Mouse (Mus musculus) kidney, adult 2 months (tissue): ENCODE data around the gene Zbtb8a.

Source experiments
- CTCF ChIP-seq: fragments of 200-500 bp; conservative IDR thresholded peaks from 2 replicates; pipeline ENCODE4 v1.5.1; 2011; ENCODE audit warnings: low read depth, mild to moderate bottlenecking, control low read depth, low read length, moderate library complexity, mixed read lengths; ENCODE audit not compliant: insufficient read depth, insufficient read length
- POLR2A ChIP-seq: fragments of 200-500 bp; IDR thresholded peaks from one replicate; pipeline ENCODE4 v1.6.1; 2011; ENCODE audit warnings: low read depth, low read length, control low read depth

GRCm38 (mm10) chr4:129386269-129386946, 8.5 kb upstream of the Zbtb8a start:
- no peak for TF ChIP-seq POLR2A
- no peak for TF ChIP-seq CTCF
